Mouse (Mus musculus): Measurements from ENCODE around the gene Trim80.

The Trim80 gene

GRCm38 (mm10) chr11:115439906-115440595 is at the start of gene Trim80:
Gene Trim80 (plus strand): TSS chr11:115440545.
- peak in 1 of 2 experiments; percentile 24 for DNase-seq

- no peak for DNase-seq
Observed at GRCm38 (mm10) chr11:115391358-115391757, 49.0 kb upstream of the Trim80 start.

- no peak for DNase-seq
Observed at GRCm38 (mm10) chr11:115393721-115394325, 46.5 kb upstream of the Trim80 start.

DNA sequence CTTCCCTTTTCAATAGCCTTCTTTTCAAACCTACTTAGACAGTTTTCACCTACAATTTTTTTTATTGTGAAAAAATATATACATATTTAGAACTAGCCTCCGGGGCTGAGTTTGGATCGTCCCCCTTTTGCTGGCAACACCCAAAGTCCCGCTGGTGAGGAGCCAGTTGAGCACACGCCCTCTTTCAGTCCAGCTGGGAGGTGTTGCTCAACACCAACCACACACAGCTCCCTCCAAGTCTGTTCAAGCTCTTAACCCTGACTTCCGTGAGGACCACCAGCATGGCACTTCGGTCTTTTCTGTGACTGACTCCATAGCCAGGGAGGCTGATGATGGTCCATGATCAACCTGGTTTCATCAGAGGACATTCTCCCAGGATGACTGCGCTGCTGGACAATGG is 42.3 kb upstream of the Trim80 start:
- no peak for DNase-seq

DNA sequence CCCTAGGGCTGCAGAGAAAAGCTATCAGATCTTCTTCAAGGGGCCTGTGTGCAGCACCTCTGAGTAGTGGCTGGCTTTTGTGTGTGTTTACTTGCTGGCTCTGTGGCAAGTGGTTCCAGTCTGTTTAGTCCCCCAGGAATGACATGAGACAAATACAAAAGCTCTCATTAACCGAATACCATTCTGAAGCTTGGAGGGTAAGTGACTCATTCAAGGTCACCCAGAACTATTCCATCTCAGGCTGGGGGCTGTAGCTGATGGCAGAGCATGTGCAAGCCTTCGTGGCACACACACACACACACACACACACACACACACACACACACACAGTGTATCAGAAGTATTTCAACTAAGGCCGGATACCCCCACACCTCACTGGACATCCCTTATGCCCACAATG is 40.2 kb upstream of the Trim80 start:
- DNase-seq: no peak

GRCm38 (mm10) chr11:115400630-115401391 is 39.5 kb upstream of the Trim80 start:
- no peak for DNase-seq

DNA sequence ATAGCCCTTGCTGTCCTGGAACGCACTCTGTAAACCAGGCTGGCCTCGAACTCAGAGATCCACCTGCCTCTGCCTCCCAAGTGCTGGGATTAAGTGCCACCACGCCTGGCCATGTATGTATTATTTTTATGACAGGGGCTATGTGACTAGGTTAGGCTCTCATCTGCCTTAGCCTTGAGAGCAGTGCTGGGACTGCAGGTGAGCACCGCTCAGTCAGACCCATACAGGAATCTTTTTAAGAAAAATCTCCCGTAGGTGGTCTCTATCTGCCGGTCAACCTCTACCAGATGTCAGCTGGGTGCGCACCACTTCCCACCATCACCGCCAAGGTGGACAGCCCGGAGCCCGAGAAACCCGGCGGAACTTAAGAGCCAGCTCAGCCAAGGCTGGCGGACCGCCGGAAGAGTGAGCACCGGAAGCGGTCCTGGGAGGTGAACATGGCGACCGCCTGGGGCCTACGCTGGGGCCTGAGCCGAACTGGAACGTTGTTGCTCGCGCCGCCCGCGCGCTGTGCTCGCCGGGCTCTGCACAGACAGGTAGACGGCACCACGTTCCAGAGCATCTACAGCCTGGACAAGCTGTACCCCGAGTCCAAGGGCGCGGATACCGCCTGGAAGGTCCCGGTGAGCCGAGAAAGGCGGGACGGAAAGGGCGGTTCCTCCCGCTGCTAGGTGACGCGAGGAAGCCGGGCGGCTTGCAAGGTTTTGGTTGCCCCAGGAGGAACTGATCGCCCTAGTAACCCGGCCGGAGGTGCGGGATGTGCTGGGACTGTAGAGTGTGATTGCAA is 36.8 kb upstream of the Trim80 start, which contains the start of gene Mrpl58:
TSS of gene Mrpl58 (plus strand) at position 415 of the 787 bp plus-strand sequence.
- DNase-seq: peak; percentile 87 to 93

DNA sequence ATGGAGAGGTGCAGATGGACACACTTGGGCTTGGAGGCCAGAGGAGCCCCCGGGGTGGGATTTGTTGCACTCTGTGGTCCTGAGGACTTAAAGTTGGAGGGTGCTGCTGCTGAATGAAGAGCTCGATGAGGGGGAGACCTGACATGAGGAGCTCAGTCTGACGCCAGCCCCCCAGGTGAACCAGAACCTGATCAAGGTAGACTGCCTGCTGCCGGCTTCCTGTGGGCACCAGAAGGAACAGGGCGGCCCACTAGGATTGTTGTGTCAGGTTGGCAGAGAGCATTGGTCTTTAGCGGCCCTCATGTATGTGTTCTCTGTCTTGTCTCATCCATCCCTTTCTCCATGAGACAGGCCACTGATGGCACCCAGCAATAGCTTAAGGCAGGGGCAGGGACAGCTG is 34.6 kb upstream of the Trim80 start:
- no peak for DNase-seq

GRCm38 (mm10) chr11:115406858-115407401 is 33.4 kb upstream of the Trim80 start:
- DNase-seq: no peak

DNA sequence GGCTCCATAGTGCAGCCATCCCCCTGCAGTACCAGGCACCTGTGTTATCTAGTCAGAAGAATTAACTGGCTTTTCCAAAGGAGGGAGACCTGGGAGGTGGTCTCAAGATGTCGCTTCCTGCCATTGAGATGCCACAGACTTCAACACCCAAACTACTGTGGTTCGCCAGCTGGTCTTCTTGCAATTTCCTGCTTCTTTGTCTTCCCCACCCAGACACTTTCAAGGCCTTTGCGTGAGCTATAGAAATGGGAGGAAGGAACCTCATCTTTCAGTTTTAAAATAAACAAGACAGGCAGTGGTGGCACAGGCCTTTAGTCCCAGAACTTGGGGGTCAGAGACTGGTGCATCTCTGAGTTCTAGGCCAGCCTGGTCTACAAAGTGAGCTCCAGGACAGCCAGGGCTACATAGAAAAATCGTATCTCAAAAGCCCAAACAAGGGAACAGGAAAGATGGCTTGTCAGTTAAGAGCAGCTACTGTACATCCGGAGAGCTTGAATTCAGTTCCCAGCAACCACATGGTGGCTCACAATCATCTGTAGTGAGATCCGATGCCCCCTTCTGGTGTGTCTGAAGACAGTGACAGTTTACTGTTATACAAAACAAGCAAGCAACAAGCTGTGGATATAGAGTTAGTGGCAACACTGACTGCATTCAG is 32.0 kb upstream of the Trim80 start:
- no peak for DNase-seq

- no peak for DNase-seq
Observed at GRCm38 (mm10) chr11:115409556-115409955, 30.8 kb upstream of the Trim80 start.

DNA sequence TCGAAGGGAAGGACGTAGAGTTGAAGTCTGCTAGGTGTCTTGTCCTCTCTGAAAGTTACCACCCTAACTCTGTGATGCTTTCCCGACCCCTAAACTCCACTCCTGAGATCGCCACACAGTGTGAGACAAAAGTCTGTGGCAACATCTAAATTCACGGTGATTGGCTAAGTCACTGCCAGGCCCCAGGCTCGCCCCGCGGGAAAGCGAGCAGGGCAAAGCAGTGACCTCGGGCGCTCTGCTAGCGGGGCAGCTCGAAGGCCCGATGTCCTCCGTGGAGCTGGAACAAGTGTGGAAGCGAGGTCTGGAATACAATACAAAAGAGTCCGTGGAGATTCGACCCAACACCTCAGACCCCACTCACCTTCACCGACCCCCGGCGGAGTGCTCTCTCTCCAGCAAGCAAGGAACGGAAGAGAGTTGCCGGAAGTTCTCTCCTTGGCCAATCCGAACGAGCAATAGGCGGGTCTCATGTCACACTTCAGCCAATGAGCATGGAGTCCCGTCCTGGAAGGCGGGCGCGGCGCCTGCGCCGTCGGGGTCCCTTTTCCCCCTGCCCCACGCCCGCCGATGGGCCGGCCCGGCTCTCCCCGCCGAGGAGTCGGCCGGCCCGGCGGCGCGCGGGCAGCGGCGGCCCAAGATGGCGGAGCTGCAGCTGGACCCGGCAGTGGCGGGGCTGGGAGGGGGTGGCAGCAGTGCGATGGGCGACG is 20.7 kb upstream of the Trim80 start, which contains the start of the genes Atp5h and Kctd2:
TSS of gene Atp5h (minus strand) at position 432 of the 707 bp plus-strand sequence.
TSS of gene Kctd2 (plus strand) at position 598 of the 707 bp plus-strand sequence.
- peak; percentile 92 to 96 for DNase-seq

- peak; percentile 76 to 85 for DNase-seq
Observed at GRCm38 (mm10) chr11:115420336-115421190, 19.8 kb upstream of the Trim80 start.

DNA sequence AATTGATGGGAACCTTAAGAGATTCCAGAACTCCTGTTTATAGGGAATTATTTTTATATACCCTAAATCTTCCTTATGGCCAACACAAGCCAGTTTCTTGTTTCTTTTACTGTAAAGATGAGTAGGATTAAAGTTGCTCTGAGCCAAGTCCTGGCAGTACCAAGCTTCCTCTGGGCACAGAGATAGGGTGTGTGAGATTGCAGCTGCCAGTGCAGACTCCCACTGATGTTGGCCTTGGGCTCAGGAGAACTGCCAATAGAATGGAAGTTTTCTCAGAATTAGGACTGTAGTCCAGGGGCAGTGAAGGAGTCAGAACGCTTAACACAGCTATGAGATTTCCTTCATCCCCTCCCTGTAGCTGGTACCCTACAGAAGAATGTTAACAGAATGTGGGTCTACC is 19.0 kb upstream of the Trim80 start:
- no peak for DNase-seq

DNA sequence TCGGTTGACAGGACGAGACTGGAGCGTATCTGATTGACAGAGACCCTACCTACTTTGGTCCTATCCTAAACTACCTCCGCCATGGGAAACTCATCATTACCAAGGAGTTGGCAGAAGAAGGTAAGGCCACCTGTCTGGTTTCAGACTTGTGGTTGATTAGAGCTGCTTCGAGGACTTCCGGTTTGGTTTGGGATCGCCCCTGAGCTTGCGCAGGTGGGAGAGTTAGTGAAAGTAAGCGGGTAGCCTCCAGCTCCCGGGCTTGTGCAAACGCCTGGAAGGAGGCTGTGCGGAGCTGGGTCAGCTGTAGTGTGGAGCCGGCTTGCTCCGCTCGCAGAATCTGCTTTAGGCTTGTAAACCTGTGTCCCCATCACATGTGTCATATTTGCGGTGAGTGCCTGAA is 18.4 kb upstream of the Trim80 start:
- no peak for DNase-seq

- DNase-seq: no peak
Observed at GRCm38 (mm10) chr11:115423091-115423490, 17.3 kb upstream of the Trim80 start.

DNA sequence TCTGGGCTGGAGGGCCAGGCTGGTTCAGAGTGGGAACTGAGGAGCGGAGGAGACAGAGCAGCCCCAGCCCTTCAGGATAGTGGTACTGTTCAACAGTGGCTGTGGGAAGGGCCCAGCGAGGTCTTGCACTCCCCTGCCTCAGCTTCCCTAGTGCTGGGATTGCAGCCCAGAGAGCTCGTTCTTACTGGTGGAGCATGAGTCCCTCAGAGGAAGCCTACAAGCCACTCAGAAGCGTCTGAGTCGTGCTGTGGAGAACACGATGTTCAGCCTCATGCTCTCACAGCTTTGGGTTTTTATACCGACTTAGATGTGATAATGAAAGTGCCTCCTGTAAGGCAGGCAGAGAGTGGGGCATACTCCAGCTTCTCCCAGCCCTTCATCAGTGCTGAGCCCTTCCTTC is 15.7 kb upstream of the Trim80 start:
- no peak for DNase-seq

GRCm38 (mm10) chr11:115425671-115426070 is 14.7 kb upstream of the Trim80 start:
- no peak for DNase-seq

- peak; percentile 74 to 85 for DNase-seq
Observed at GRCm38 (mm10) chr11:115427482-115428331, 12.6 kb upstream of the Trim80 start.

Data from kidney, postnatal 4 days (tissue).